Mouse (Mus musculus): ENCODE results near the gene Timm22.

Gene Timm22

DNA sequence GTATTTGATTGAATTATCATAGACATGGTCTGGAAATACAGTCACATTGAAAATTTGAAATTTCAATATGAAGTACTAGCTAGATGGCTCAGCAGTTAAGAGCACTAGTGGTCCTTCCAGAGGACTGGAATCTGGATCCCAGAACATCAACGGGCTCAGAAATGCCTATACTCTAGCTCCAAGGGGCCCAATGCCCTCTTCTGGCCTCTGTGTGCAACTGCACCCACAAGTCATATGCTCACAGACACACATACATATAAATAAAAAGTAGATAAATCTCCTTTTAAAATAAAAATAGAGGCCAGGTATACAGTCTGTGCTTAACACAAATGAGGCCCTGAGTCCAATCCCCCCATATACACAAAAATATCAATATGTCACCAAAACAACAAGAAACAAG lies 19.7 kb upstream of the Timm22 start:
- DNase-seq (ENCODE audit: inconsistent age in 2 of 2, low spot score in 1 of 2) = no peak

DNA sequence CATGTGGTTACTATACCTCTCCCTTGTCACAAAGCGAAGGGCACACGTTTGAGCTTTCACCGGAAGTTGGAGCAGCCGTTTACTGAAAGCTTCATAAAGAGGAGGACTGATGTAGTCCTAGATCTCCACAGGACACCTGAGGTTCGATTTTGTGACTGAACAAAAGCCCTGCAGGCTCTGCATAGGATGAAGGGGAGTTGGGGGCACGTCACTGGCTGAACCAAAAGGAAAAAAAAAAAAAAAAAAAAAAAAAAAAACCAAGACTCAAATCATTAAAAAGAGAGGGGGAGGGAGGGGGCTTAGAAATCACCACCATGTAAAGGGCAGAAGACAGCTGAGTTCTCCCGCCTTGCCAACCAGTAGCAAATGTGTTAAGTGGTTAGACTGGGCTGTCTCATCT lies 18.0 kb upstream of the Timm22 start:
- no peak for DNase-seq (ENCODE audit: inconsistent age in 2 of 2, low spot score in 1 of 2)

DNA sequence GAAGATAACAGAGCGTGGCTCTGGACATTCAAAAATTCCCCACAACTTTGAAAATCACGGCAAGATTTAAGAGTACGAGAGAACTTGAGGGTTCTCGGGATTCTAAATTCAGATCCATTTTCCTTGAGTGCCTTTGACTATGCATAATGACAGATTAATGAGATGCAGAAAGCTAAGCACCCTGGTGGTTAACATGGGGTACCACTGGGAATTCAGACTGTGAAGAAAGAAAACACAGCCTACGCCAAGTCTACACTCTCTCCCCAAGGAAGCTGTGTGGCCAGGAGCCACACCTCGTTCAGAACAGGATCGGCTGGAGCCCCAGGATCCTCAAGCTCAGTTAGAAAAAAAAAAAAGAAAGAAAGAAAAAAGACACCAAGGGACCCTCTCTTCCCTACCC lies 14.2 kb upstream of the Timm22 start:
- DNase-seq (ENCODE audit: inconsistent age in 2 of 2, low spot score in 1 of 2) = no peak

DNA sequence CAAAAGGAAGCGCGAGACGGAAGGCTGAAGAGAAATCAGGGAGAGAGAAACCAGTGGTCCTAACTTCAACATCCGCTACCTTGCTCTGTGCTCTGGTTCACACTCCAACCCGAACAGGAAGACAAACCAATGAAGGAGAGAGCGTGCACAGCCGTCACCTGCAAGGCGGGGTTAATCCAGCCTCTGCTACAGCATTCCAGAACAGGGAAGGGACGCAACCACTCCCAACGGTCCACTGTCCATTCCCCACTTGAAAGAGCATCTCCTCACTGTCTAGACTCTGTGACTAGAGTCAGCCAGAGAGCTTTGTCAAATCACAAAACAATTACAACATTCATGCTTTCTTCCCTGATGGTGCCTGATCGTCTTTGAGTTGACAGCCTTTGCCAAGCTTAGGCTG lies 13.8 kb upstream of the Timm22 start:
- no peak for DNase-seq (ENCODE audit: inconsistent age in 2 of 2, low spot score in 1 of 2)

DNA sequence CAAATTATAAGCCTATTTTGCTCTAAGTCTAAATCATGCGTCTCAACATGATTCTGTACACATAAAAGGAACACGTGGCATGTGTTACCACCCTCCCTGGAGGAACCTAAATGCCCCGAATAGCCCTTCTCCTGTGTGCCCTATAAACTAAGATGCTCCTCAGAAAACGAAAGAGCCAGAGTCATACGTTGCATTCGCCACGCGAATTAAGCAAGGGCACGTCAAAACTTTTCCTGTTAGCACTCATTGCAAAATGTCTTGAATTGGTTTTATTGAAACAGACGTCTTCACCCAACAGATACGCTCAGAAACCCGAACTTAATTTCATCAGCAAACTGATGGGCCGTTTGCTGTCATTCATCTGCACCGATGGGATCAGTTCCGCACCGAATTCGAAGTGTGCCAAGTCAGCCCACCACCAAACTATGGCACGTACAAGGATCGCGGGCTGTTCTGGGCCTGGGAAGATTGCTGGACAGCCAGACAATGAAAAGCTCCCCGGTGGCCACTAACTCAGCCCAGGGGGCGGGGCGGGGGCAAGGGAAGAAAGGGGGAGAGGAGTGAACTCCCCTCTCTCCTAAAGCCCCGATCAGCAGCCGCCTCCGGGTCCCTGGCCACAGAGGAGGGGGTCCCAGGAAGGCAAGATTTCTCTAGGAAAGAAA lies 9.0 kb upstream of the Timm22 start:
- DNase-seq (ENCODE audit: inconsistent age in 2 of 2, low spot score in 1 of 2) = peak; percentile 59 to 82

DNA sequence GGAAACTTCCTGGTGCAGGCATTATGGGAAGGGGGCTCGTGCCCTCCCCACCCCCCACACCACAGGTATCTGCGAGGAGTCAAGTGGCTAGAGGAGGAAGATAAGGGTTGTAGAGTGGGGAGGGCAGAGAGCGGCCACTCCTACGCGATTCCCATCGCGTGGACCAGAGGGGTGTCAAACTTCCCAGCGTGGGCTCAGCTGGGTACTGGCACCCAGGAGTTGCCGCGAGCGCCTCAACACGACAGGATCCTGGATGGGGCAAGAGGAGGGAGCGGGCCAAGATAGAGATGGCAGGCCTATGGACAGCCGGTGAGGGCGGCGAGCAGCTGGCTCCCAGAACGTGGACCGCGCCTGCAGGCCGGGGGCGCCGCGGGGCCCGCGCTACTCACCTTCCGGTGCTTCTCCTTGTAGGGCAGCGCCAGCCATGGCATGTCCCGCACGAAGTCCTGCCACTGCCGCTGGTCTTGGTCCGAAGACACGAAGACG lies 8.4 kb upstream of the Timm22 start:
- no peak for DNase-seq (ENCODE audit: inconsistent age in 2 of 2, low spot score in 1 of 2)

DNA sequence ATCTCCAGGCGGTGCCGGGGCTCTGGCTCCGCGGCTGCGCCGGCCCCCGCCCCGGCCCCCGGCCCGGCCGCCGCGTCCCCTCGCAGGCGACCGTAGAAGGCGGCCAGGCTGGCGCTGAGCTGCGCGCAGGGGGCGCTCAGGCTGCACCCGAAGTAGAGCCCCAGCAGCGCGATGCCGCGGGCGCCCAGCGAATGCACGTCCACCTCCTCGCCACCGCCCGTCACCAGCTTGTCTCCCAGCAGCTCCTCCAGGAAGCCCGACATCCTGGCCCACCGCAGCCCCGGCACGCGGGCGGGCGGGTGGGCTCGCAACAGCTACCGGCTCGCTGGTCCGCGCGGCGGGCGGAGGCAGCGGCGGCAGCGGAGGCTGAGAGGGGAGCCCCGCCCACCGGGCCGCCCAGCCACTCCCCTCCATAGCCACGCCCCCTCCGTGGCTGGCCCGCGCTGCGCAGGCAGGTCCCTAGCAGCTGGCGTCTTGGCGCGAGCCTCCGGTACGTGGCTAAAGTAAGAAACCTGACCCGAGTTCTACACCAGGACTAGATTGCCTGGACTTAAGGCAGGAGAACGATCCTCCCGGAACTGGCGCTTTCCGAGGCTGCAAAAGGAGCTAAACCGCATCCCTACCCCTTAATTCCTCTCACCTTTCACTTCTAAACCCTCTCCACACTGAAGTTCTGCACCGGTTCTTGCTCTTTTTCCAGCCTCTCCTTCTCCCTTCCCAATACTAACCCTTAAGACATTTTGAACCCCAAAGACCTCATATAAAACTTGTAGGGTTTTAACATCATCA lies 7.8 kb upstream of the Timm22 start, which contains the start of gene Nxn:
TSS of gene Nxn (minus strand) at position 343 of the 789 bp plus-strand sequence.
- peak; percentile 95 to 98 for DNase-seq (ENCODE audit: inconsistent age in 2 of 2, low spot score in 1 of 2)

DNA sequence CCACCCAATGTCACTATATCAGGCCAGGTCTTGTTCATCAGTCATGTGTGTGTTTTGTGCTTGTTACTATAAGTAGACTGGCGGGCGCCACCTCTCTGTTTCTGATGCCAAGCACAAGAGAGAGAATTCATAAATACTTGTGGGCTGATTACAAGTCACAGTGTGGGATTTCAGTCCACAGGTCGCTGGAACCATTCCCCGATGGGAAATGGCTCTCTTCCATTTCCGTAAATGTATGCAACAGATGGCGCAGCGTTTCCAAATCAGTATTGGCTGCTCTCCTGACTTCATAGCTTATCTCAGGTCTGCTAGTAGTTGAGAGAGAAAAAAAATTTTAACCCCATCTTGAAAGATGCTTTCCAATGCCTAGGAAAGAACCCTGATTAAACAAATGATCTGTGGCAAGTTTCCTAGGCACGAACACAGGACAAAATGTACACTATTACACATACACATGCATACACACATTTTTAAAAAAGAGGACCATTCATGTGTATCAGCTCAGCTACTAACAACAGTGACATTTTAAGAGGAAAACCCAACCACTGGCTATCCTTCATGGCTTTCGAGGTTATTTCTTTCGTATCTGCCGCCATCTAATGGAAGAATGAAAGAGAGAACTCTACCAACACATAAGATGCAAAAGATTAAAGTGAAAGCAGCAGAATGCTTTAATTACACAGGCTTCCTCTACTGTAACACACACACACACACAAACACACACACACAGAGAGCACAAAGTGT lies 7.0 kb upstream of the Timm22 start:
- DNase-seq (ENCODE audit: inconsistent age in 2 of 2, low spot score in 1 of 2) = peak; percentile 63 to 85

DNA sequence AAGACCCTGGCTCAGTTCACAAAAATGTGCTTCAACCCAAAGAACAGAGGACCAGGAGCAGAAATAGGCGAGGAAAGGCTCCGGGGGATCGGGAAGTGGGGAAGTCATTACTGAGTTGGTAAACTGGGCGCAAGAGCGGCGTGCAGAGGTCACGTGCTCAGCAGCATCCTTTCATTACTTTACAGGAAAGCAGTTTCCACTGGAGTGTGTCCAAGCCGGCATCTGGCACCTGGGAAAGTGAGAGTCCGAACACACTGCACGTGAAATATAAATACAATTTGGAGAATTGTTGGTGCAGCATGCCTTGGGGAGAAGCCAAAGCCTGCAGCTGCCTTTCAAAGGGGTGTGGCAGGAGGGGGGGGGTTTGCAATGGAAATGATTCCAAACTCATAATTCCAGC lies 5.4 kb upstream of the Timm22 start:
- no peak for DNase-seq (ENCODE audit: inconsistent age in 2 of 2, low spot score in 1 of 2)

DNA sequence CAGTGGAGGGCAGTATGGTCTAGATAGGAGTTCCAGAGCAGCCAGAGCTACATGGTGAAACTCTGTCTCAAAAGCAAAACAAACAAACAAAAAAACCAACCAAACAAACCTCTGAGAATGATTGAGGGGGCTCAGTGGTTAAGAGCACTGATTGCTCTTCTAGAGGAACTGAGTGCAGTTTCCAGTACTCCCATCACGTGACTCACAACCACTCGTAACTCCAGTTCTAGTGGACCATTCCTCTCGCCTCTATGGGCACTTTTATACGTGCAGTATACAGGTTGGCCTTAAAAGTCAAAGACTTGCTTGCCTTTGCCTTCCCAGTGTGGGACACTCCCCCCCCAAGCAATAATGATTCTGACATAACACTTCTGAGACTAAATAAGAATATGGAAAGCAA lies 1.6 kb upstream of the Timm22 start:
- DNase-seq (ENCODE audit: inconsistent age in 2 of 2, low spot score in 1 of 2) = no peak

DNA sequence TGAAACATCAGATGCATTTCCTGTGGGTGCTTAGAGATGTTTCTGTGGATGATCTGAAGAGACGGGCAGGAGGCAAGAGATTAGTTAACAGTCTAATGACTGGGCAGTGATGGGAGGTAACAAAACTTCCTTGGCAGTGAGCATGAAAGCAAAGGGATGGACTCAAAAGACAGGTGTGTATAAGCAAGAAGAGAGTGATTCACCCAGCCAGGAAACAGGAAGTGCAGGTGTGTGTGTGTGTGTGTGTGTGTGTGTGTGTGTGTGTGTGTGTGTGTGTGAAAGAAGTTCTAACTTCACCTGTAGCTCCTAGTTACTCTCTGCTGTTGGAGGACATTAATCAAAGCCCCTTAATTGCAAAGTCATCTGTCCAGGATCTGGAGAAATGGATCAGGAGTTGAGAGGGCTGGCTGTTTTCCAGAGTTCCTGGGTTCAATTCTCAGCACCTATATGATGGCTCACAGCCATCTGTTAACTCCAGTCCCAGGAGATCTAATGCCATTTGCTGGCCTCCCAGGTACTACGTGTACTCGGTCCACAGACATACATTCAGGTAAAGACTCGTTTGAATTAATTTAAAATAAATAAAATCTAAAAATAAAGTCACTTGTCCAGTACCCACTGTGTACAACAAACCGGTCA lies 1.0 kb upstream of the Timm22 start:
- no peak for DNase-seq (ENCODE audit: inconsistent age in 2 of 2, low spot score in 1 of 2)

DNA sequence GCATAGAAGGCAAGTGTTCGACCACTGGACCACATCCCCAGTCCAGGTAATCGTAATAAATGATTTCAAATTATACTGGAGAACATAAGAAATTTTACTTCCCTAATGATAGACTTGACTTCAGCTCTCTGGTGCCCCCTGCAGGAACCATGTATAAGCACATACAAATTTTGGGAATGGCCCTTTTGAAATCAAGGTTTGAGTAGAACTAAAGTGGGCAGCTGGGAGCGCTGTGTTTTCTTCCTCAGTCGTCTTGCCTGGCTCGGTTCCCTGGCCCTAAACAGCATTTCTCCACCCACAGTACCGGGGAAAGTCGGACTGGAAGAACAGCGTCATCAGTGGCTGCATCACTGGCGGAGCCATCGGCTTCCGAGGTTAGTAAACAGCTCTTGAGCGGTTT lies 4.1 kb downstream of the Timm22 start:
- DNase-seq (ENCODE audit: inconsistent age in 2 of 2, low spot score in 1 of 2) = peak; percentile 40 to 75

DNA sequence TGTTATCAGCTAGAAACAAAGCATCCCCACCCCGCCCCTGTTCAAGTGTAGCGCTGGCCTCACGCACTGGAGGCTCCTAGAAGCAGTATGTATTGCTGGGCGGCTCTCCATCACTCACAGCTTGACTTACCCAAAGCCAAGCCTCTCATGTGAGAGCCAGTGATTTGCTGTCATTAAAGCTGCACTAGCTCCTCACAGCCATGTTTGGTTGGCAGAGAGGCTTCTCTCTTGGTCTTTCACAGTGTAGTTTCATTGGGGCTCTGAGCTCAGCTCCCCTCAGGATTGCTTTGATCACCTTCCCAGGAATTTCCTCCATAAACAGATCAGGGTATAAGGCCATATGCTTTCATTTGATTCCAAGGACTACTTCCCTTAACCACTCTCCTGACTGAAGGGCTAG lies 6.5 kb downstream of the Timm22 start:
- no peak for DNase-seq (ENCODE audit: inconsistent age in 2 of 2, low spot score in 1 of 2)

DNA sequence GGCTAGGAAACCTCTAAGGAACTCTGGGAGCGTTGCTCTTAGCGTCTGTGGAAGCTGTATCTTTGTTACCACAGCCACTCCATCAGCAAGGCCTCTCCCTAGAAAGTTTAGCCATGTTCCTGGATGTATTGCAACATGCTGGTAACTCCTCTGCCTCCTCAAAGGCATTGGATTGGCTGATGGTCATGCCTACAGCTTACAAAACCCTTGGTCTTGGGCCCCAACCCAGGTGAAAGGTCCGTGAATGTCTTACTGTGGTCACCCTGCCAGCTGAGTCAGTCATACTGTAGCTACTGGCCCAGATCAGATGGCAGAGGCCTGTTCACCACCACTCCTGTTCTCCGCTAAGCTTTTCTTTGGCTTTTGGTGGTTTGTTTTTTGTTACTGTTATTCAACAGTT lies 8.2 kb downstream of the Timm22 start:
- DNase-seq (ENCODE audit: inconsistent age in 2 of 2, low spot score in 1 of 2) = peak in 1 of 2 experiments; percentile 69

DNA sequence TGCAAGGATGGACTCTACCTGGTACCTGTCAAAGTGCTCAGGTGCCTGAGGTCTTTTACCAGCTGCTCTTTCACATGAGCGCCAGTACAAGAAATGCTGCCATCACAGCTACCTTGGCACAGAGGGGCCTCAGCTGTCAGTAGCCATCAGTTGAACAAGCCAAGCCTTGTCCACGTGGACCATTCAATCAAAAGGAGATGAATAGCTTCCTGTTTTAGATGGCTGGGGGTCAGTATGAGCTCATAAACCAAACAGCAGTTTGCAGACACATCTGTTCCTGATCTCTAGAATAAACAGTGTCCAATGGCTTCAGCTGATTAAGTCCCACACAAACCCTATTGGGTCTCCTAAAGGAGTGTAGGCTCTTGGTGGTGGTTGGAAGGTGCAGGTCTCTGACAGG lies 9.2 kb downstream of the Timm22 start:
- no peak for DNase-seq (ENCODE audit: inconsistent age in 2 of 2, low spot score in 1 of 2)

DNA sequence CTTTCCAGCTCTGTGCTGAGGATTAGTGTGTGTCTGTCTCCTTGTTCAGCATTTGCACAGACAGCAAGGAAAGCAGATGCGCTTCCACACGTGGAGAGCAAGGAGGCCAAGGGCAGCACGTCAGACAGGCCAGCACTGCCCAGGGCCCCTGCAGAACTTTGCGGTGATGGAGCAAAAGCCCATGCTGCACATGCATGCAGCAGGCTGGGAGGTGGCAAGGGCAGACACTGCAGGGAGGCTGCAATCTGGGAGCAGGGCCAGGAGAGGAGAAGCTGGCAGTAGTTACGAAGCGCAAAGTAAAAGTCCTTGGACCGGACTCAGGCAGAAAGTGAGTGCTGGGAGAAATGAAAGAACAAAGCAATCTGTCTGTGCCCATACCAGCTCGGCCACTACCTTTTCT lies 11.7 kb downstream of the Timm22 start:
- DNase-seq (ENCODE audit: inconsistent age in 2 of 2, low spot score in 1 of 2) = peak; percentile 77 to 91

DNA sequence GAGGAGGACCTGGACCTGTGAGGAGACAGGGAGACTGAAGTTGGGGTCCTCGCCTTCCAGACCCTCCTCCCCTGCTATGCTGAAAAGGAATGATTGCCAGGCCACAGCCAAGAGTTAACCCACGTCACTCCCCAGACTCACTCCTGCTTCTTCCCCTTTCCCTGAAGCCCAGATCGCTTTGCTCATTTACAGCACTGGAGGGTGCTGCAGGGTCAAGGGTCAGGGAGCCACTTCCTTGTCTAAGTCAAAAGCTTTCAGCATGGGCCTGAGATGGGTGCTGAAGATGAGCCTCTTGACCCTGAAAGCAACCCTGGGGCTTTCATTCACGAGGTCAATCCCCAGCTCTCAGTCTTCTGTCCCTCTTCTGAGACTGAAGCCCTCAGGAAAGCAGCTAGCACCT lies 12.4 kb downstream of the Timm22 start:
- DNase-seq (ENCODE audit: inconsistent age in 2 of 2, low spot score in 1 of 2) = no peak

DNA sequence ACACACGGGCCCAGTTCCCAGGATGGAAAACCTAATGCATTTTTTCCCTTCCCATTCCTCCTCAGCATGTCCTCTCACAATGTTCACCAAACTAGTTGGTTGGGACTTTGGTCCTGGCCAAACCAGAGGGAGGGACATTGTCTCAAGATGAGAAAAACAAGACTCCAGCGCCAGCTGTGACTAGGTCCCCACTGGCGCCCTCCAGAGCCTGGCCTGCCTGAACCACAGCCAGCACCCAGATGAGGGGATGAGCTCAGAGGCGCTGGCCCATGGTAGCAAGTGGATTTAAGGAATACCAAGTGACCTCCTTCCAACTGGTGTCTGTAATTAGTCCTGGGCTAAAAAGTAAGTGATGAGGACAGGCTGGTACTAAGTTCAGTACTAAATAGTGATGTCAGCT lies 14.1 kb downstream of the Timm22 start:
- DNase-seq (ENCODE audit: inconsistent age in 2 of 2, low spot score in 1 of 2) = no peak

DNA sequence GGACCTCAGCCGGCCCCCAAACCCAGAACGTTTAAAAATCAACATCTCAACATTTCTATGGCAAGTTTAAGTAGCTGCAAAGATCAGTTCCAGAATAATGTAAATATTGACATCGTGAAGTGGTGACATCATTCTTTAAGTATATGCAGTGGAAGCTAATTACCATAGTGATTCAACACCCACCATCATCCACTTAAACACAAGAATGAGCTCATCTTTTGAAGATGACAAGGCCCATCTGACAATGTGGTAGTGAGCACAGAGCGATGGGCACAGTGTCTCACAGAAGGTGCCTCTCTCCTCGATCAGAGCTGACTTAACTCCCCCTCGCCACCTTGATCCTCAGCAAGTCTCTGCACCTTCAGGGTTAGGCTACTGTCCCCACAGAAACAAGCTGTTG lies 19.0 kb downstream of the Timm22 start:
- no peak for DNase-seq (ENCODE audit: inconsistent age in 2 of 2, low spot score in 1 of 2)

DNA sequence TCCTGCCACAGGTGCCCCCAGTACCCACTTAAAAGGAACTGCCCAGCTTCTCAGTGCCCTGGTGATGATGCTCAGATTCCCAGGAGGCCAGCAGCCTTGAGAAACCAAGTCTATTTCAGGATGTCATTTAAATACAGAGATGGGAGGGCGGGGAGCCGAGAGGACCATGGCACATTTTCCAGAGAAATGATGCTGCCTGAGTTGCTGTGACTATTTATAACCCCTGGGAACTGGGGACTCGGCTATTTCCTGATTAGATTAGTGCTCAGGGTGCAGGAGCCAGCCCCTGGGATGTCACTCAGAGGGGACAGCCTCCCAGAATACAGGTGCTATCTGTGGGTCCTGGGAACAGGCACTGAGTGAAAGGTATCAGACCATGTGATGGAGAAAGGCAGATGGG lies 21.0 kb downstream of the Timm22 start:
- no peak for DNase-seq (ENCODE audit: inconsistent age in 2 of 2, low spot score in 1 of 2)

DNA sequence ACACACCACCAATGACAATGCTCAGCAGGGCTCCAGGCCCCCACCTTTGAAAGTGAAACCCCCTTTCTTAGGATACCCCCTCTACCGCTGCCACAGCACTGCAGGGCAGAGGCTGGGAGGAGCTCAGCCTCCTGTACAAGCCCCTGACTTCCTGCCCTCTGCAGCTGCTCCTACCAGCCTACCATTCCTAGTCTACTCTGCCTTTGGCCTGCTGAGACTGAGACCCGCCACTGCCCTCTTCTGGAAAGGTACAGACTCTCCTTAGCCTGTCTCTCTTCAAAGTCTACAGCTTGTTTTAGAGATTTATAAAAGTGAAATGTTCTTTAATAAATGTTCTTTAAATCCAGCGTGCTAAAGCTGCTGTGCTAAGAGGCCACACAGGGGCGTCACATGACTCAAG lies 22.3 kb downstream of the Timm22 start:
- DNase-seq (ENCODE audit: inconsistent age in 2 of 2, low spot score in 1 of 2) = no peak

Measured in adrenal gland, adult (tissue).